Mouse (Mus musculus): ENCODE measurements around the gene Wfdc5. TPM values are rescaled to one million over a fixed set of nuclear protein-coding genes. Genes with fewer than 3 reads are reported as not detected.

Gene Wfdc5
- total RNA-seq, 2 experiments from 2014 or later = not detected

DNA sequence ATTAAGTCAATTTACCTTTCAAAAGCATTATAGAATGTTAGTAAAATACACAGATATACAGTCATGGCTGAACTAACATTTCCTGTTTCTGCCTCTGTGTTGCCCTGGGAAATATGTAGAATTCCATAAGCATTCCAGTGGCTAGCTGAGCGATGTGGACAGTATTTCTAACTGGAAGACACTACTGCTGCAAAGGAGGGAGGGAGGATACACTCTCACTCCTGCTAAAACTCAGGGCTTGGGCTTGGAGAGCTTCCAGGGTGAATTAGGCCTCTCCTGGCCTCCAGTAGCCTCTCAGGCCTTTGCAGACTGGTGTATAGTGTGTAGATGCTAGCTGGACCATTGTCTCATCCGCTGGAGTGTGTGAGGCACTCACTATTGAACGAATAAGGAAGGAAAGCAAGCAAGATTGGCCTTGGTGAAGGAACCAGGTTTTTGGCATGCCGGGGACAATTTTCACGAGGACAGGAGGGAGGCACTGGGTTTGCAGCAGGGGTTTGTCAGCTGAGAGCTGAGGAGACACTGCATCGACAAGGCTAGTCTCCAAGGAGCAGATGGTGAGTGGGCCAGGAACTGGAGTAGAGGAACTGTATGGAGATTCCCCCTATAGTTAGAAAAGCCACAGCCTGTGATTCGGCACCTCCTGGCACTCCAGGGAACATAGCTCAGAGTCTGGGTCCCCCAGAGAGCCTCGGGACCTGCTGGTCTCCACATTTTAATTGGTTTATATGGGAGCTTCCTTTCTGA, 7.7 kb downstream of the Wfdc5 start:
- no peak for DNase-seq

DNA sequence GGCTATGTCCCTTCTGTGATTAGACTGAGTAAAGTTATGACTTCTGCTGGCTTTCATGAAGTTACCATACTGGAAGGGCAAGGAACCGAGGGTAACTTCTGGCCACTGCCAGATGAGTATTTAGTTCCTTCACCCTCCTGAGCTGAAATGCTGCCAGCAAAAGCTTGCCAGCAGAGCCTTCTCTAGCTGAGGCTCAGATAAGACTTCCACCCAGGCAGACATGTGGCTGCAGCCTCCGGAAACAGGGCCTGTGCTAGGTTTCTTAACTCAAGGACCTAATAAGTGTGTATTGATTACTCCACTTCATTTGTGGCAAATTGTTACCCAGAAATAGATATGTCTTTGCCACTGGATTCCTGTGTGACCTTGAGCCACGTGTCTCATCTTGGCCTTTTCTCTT, 9.1 kb downstream of the Wfdc5 start:
- DNase-seq = peak in 1 of 2 experiments; percentile 18

DNA sequence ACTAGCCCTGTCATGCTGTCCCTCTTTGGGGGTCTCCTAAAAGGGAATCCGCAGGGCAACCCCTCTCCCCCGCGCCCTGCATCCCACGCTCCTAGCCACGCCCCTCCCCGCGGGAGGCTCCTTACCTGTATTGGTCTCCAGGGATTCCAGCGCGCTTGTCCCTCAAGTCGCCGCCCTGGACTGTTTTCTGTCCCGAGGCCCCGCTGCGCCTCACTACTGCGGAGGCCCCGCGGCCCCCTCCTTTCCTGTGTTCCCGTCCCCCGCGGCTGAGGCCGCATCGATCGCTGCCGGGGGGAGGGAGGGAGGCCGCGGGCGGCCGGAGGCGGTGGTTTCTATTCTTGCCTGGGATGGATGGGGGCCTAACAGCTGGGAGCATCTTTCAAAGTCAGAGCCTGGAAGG, 11.6 kb downstream of the Wfdc5 start, which contains the start of gene Kcns1:
Gene Kcns1, minus strand, starts transcription at position 212 of the 400 bp plus-strand sequence.
- no peak for DNase-seq

DNA sequence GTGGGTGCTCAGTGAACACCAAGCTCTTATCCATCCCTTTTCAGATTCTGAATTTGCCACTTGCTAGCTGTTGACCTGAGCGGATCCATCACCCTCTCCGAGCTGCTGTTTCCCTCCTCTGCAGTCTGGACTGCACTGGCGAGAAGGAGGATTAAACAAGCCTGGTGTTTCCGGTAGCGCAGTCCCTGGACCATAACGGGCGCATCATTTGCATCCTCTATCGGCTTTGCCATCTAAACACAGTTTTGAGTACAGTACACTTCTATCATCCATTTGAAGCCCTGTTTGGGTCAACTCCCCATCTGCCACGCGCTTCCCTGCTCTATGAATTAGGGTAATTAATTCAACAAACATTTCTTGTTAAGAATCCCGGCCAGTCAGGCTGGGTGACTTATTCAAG, 12.2 kb downstream of the Wfdc5 start:
- DNase-seq = no peak

DNA sequence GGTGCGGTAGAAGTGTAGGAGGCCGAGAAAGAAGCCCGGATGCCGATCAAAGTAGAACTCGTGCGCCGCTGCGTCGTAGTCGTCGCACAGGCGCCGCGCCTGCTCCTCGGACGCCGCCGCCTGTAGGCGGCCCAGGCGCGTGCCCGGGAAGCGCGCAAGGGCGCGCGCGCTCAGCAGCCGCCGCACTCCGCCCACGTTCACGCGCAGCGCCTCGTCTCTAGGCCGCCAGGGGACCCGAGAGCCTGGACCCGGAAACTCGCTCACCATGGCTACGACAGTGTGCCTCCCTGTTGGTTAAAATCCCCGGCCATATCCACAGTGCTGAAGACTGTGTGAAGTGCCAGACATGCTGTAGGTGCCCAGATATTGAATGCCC, 14.0 kb downstream of the Wfdc5 start:
- DNase-seq = no peak

DNA sequence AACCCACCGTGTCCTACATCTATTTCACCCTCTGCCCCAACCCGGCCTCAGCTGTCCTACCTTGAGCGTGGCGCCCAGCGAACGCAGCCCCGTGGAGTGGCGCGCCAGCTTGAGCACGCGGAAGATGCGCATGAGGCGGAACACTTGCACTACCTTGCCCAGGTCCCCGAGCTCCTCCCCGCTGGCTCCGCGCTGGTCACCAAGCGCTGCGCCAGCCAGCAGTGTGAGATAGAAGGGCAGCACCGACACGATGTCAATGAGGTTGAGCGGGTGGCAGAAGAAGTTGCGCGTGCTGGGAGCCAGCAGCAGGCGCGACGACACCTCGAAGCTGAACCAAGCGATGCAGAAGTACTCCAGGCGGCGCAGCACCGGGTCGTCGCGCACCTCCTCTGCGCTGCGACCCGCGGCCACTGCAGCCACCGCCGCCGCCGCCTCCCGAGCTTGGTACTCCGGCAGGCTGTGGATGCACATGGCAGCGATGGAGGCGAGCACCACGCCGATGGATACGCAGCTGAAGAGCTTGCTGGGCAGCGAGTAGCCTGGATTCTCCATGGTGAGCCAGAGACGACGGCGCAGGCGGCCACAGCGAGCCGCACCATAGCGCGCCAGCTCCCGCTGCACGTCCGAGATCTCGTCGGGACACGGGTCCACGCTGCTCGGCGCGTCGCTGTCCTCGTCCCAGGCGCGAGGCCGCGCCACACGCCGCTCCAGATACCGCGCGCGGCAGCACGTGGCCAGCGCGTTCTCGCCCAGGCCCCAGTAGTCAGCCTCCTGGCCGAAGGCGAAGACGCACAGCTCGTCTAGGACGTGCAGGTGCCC, 14.6 kb downstream of the Wfdc5 start:
- no peak for DNase-seq

DNA sequence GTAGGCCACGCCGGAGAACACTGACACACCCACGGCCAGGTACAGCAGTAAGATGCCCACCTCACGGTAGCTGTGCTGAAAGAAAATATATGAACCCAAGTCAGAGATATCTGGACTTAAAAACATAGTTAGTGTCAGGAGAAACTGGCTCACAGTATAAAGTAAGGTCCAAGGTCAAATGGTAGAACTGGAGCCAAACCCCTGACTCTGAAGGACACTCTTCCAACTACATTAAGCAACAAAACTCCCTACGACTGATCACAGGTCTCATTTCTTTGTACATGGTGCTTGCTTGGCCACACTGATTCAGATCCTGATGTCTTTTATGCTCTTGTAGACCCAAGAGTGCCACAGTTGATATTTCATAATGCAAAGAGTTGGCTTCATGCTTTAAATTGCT, 17.6 kb downstream of the Wfdc5 start:
- no peak for DNase-seq

DNA sequence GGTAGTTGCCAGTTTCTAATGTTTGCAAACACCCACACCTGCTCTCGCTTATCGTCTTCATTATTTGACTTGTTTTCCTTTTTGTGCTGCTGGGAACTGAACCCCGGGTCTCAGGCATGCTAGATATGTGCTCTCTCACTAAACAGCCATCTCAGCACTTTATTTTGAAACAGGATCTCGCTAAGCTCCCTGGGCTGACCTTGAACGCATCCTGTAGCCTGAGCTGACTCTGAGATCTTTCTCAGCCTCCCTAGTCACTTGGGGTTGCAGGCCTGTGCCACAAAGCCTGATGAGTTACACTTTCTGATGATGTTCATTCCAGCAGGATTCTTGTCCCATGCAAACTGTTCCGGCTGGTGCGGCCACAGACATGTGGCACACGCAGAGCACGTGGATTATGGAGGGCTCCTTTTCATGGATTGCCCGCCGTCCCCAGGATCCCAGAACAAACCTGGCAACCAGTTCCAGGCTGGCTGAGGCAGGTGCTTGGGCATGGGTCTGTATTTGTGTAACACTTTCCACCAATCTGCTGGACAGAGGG, 21.0 kb downstream of the Wfdc5 start:
- DNase-seq = no peak

DNA sequence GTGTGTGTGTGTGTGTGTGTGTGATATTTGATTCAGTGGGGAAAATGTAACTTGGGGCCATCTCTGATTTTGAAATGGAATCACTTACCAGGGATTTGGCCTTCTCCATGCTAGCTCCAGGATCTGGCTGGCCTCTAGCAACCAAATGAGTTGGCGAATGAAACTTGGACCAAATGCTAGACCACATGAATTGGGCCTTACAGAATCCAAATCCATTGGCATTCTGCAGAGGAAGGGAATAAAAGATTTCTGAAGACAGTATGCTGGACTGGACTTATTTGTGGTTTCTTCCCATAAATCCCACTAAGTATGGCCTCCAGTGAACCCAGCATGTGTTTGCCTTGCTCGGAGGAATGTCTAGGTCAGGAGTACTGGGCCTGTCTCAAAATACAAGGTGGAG, 23.7 kb downstream of the Wfdc5 start:
- no peak for DNase-seq

DNA sequence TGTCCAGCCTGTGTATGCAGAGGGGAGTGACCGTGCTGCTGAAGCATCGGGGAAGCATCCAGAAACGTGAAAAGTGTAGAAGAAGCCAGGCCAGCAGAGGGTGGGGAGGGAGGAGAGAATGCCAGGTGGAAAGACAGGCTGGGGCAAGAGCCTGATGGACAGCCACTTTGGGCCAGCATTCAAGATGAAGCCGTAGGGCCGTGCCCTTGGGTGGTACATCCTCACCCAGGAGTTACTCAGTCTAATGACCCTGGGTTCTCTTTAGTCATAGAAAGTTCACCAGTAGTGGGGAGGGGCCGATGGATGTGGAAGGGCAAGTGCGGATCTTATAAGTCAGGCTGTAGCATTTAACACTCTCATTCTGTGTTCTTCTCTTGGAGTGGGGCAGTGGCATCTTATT, 26.4 kb downstream of the Wfdc5 start:
- DNase-seq = no peak

DNA sequence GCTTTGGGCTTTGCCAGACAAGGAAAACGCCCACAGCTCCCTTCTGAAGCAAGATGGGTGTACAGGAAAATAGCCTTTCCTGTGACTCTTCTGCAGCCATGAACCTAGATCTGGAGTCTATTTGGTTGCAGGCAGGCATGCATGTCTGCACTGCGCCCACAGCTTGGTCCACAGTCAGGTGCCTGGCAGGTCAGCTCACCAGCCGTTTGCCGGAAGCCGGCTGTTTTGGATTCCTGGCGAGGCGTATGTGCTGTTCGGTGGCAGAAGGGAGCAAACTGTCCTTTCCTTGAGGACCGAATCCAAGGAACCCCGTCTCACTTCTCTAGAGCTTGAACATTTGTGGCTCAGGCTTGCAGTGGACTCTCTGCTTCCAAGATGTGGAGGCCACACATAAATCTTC, 28.5 kb downstream of the Wfdc5 start:
- DNase-seq = no peak

DNA sequence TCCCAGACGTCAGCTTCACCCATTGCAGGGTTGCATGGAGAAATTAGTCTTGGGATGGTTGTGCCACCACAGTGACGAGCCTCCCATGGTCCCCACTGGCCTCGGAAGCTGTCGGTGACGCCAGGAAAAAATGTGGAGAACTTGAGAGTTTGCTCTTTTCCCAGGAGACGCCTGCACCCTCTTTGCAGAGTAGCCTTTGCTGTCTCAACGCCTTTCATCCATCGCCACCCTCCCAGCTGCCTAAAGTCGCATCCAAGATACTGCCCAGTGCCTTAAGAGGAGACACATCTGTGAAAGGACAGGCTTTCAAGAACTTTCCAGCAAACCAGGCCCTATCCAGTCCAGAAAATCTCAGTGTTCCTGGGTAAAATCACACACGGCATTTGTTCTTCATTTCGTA, 30.2 kb downstream of the Wfdc5 start:
- DNase-seq = no peak

DNA sequence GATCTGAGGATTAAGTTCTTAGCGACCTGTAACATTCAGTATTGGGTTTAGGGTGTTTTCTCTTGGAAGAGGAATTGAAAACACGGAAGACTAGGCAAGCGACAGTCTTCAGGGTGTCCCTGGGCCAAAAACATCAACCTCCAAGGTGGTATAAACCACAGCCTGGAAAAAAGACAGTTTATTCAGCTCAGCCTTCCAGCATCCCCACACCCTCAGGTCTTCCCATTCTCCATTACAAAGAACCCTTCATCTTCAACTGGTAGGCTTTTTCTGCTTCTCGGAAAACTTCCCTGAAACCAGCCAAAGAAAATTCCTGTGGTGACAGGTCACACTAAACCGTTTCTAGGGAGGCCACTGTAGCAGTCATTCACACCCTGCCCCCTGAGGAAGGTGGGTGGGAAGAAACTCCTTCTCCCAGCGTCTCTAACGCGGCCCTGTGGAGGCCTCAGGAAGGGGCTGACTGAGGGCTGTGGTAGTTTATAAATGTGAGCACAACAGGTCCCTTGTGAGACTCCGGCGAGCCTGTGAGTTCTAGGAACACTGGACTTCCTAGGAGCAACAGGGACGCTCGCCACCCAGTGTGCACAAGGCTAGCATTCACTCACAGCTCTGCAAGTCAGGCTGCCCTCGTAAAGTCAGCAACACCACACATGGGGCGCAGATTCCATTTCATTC, 32.3 kb downstream of the Wfdc5 start:
- DNase-seq = no peak

DNA sequence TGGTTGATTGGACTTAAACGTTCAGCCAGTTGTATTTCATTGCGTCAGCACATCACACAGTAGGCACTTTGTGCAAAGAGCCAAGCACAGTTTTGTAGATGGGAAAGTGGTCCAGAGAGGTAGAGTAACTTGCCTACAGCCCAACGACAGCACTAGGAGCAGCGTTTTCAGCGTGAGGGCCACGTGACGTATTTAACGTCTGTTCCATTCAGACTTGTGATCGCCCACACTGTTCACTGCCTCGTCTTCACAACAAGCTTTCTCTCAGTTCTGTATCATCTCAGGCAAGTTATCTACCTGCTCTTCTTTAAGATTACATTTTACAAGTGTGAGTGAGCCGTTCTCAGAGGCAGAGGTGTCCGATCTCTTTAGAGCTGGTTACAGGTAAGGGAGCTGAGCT, 36.0 kb downstream of the Wfdc5 start:
- DNase-seq = no peak

DNA sequence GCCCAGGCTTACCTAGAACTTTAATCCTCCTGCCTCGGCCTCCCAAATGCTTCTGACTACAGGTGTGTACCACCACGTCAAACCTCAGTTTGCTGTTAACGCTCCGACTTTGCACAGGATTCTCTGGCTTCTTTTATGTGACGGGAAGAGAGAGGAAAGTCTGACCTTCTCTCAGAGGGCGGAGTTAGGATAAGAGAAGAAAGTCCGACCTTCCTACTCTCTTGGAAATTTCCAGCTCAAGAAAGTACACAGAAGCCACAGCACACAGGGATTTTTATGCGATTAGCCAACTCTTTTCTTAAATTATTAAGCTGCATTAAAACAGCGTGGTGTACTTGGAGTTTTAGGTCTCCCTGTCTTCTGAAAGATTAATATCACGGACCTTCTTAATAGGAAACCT, 38.0 kb downstream of the Wfdc5 start:
- no peak for DNase-seq

DNA sequence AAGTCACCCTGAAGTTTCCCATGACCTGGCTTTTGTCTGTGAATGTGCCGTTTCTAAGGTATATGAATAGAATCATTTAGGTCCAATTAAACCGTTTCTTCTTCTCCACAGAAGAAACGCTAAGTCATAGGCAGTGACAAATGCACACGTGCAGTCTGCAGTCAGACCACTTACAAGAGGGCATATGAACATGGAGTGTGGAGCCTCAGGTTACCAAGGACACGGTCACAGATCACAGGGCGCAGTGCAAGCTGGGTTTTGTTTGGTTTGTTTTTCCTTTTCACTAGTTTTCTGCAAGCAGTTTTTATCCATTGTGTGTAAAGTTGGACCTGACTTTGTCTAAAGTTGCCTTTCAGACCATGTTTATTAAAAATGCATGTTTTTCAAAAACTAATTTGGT, 38.5 kb downstream of the Wfdc5 start:
- DNase-seq = no peak

DNA sequence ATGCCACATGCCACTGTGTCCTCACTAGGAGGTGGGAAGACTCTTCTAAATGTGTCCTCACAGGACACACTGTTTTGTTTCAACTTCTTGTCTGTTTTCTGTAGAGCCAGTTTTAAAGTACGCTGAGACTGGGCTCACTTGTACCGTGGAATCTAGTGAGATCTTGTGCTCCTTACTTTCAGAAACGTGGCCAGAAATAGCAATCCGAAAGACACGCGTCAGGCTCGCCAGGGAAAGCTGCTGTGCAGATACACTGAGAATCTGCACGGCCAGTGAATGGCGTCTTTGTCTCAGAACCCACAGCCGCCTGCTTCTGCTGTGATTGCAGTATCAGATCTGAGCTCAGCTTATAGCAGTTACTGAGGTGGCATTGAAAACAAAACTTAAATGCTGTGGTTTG, 40.5 kb downstream of the Wfdc5 start:
- DNase-seq = peak; percentile 27 to 55

DNA sequence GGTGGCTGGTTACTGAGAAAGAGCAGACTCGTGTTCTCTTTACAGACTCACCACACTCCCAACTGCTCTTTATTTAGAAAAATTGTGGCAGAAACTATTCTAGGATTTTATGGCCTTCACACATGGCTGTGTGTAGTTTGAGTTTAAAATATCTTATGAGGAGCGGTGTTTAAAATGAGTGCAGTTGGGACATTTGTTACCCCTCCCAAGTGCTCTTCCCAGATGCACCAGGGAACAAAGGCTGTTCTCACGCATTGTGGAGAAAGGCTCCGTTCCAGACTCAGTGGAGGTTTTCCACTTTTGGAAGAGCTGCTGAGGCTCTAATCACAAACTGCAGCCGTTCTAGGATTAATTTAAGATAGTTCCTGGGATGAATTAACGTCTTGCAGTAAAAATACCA, 44.8 kb downstream of the Wfdc5 start:
- DNase-seq = no peak

DNA sequence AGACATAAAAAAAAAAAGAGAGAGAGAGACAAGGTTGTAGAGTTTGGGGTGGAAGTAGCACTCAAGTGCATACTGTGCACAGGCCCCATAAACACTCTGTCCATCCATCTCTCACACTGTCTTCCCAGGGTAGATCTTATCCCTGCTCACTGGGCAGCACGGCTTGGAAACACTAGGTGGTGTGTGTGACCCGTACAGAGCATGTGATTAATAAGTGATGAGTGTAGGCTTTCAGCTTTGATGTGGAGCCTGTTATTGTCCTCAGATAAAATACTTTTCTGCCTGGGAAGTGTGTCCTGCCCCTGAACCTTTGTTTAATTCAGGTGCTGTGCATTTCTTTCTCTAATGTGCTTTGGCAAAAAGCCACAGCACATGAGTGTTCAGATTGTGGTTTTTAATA, 46.1 kb downstream of the Wfdc5 start:
- DNase-seq = no peak

DNA sequence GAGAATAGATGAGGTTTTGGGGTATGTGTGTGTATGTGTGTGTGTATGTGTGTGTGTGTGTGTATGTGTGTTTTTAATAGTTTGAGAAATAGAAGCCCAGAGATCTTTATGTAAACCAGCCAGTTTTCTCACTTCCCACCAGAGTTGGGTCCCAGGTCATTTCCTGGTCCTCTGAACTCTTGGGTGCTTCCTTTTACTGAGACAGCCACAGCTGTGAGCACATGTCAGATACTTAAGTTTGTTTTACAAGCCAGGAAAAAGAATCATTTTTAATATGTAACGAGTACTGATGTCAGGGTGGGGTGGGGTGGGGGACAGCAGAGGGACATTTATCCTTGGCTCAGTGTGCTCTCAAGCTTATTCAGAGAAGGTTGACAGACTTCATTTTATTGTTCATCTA, 47.2 kb downstream of the Wfdc5 start:
- DNase-seq = peak in 1 of 2 experiments; percentile 18

DNA sequence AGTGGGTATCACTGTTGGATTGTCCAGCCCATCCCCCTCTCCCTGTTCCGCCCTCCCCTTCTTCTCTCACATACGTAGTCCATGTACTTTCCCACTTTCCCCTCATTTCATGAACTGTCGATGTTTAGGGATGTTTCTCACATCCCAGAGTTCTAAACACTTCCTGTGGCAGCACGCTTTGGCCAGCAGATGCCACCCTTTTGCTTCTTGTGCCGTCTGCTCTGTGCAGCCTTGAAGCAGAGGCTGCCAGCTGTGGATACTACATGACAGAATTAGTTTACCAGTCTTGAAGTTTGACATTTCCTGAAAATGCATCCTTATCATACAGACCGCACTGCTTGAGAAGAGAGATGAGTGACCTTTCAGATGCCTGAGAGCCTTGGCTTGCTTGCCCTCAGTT, 48.0 kb downstream of the Wfdc5 start:
- DNase-seq = peak; percentile 18 to 32

DNA sequence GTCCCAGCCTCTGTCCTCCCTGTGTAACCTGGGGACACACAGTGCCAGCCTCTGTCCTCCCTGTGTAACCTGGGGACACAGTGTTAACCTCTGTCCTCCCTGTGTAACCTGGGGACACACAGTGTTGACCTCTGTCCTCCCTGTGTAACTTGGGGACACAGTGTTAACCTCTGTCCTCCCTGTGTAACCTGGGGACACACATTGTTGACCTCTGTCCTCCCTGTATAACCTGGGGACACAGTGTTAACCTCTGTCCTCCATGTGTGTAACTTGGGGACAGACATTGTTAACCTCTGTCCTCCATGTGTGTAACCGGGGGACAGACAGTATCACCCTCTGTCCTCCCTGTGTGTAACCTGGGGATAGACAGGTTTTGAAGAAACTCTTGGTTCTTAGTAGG, 51.0 kb downstream of the Wfdc5 start:
- DNase-seq = no peak

Data from heart, adult 18-20 months (tissue).